9 mouse cellular contexts compared by ENCODE assay signal in genomic region chr7:133011191-133011590, GRCm38 (mm10).
DNase-seq lines count a peak whose midpoint lies in the region; ATAC-seq and TF ChIP-seq lines count a peak whose summit lies in the region.
"Had no signal": no experiment of that assay in that cellular context is flagged by ENCODE, and none has a peak within 500 bp of the region (broad histone marks: within the 10 kb centered on the region; RNA-seq: fewer than 3 reads in every experiment).

No protein-coding gene starts in this region.

- TF ChIP-seq EP300 in stomach, postnatal 0 days (optimal IDR thresholded peaks at IDR 0.05), result no peak

- 22% methylated on average over 5 of the region's 5 CpGs for WGBS in hindbrain, embryonic 15.5 days
- WGBS in stomach, postnatal 0 days, result 7% methylated on average over 5 of the region's 5 CpGs

- peak; percentile 55; the same call in 1 of the 2 replicates for ATAC-seq in hindbrain, embryonic 15.5 days (ENCODE audit: low FRiP score, low read depth)
- peak; percentile 42; the same call in 1 of the 2 replicates for ATAC-seq in stomach, postnatal 0 days (ENCODE audit: low FRiP score, low TSS enrichment)
- ATAC-seq in erythroblast, adult 5-6 weeks (replicated peaks; ENCODE audit: low FRiP score, poor library complexity, severe bottlenecking), result no peak

- peaks cover 83% of the 10 kb centered on the region for H3K4me1 ChIP-seq in hindbrain, embryonic 15.5 days (replicated peaks)
- H3K4me1 ChIP-seq in stomach, postnatal 0 days (replicated peaks; ENCODE audit: control insufficient read depth, insufficient read depth), result peaks cover 26% of the 10 kb centered on the region

- H3K4me2 ChIP-seq in hindbrain, embryonic 15.5 days, result peak overlapping the region; percentile 8
- 0 out of 2 replicates have a peak overlapping the region, but pooled peaks have one; percentile 5 for H3K4me2 ChIP-seq in stomach, postnatal 0 days (replicated peaks; ENCODE audit: low read depth)

- DNase-seq in retina, postnatal 1 day, result peak; percentile 66
- DNase-seq in retina, embryonic 14.5 days (ENCODE audit: low spot score), result no peak
- DNase-seq in cerebellum, adult 9-11 months, result peak; percentile 81
- DNase-seq in layer of hippocampus, postnatal 14 days (ENCODE audit: low spot score in 2 of 2), result peak; percentile 68 to 77
- DNase-seq in stomach, postnatal 0 days (ENCODE audit: low spot score), result peak; percentile 53
- no peak for DNase-seq in spleen, postnatal 36 days (ENCODE audit: low spot score in 2 of 2)

- no peaks in the 10 kb centered on the region for H3K36me3 ChIP-seq in hindbrain, embryonic 15.5 days
- no peaks in the 10 kb centered on the region; the same call in 1 of the 2 replicates for H3K36me3 ChIP-seq in stomach, postnatal 0 days (ENCODE audit: control insufficient read depth, insufficient read depth, low read length)

- H3K4me3 ChIP-seq in hindbrain, embryonic 15.5 days, result no peak overlapping the region
- H3K4me3 ChIP-seq in stomach, postnatal 0 days (ENCODE audit: low read depth, low read length), result no peak overlapping the region
- H3K4me3 ChIP-seq: heart, adult 2 months had no signal

- no peaks in the 10 kb centered on the region for H3K9me3 ChIP-seq in hindbrain, embryonic 15.5 days
- no peaks in the 10 kb centered on the region for H3K9me3 ChIP-seq in stomach, postnatal 0 days (ENCODE audit: control insufficient read depth, low read length)

- H3K27ac ChIP-seq in hindbrain, embryonic 15.5 days (replicated peaks), result peak overlapping the region; percentile 72
- H3K27ac ChIP-seq in stomach, postnatal 0 days (replicated peaks), result peak overlapping the region; percentile 63
- H3K27ac ChIP-seq: heart, adult 2 months had no signal

- H3K27me3 ChIP-seq in hindbrain, embryonic 15.5 days, result no peaks in the 10 kb centered on the region
- no peaks in the 10 kb centered on the region for H3K27me3 ChIP-seq in stomach, postnatal 0 days (ENCODE audit: control insufficient read depth, insufficient read depth, low read length)

- H3K9ac ChIP-seq in hindbrain, embryonic 15.5 days, result no peak overlapping the region
- no peak overlapping the region for H3K9ac ChIP-seq in stomach, postnatal 0 days (ENCODE audit: low read length)

- no peak for TF ChIP-seq CTCF in stomach, postnatal 0 days (IDR thresholded peaks at IDR 0.05; ENCODE audit: low read depth)

Comparison
In these comparisons a context has a peak if more than half of its experiments do, and no peak if none do; other contexts are left out.
1. DNase-seq: peak in retina, postnatal 1 day (single experiment), cerebellum, adult 9-11 months (single experiment), layer of hippocampus, postnatal 14 days (2 of 2) and stomach, postnatal 0 days (single experiment); none in retina, embryonic 14.5 days (single experiment) and spleen, postnatal 36 days (0 of 2).